15 mouse cellular contexts compared by ENCODE assay signal in genomic region chr15:10628131-10628979, GRCm38 (mm10).
DNase-seq lines count a peak whose midpoint lies in the region; ATAC-seq lines count a peak whose summit lies in the region.
"Had no signal": no experiment of that assay in that cellular context is flagged by ENCODE, and none has a peak within 500 bp of the region (broad histone marks: within the 10 kb centered on the region; RNA-seq: fewer than 3 reads in every experiment).

No protein-coding gene starts in this region.

- no peak overlapping the region for H3K4me2 ChIP-seq in kidney, embryonic 15.5 days
- no peak overlapping the region for H3K4me2 ChIP-seq in embryonic facial prominence, embryonic 11.5 days (ENCODE audit: low read depth, low read length)
- H3K4me2 ChIP-seq in limb, embryonic 12.5 days, result peak overlapping the region; percentile 37
- H3K4me2 ChIP-seq: heart, embryonic 11.5 days; intestine, embryonic 15.5 days had no signal

- ATAC-seq in kidney, embryonic 15.5 days (replicated peaks; ENCODE audit: low FRiP score), result no peak
- ATAC-seq in embryonic facial prominence, embryonic 11.5 days (replicated peaks; ENCODE audit: insufficient number of reproducible peaks, low FRiP score, low TSS enrichment, low read depth), result peak; percentile 71
- peak; percentile 64; the same call in 1 of the 2 replicates for ATAC-seq in limb, embryonic 12.5 days (ENCODE audit: insufficient number of reproducible peaks, insufficient read depth, low FRiP score, low TSS enrichment, low read depth)
- ATAC-seq: CD4-positive, CD25-positive, alpha-beta regulatory T cell, adult 4 months; intestine, embryonic 15.5 days had no signal

- H3K9me3 ChIP-seq in kidney, embryonic 15.5 days (replicated peaks), result no peaks in the 10 kb centered on the region
- no peaks in the 10 kb centered on the region for H3K9me3 ChIP-seq in embryonic facial prominence, embryonic 11.5 days (replicated peaks; ENCODE audit: control insufficient read depth, low read length)
- H3K9me3 ChIP-seq in limb, embryonic 12.5 days, result no peaks in the 10 kb centered on the region
- H3K9me3 ChIP-seq: intestine, embryonic 15.5 days; midbrain, embryonic 10.5 days had no signal

- peak overlapping the region; percentile 52; the same call in 1 of the 2 replicates for H3K27ac ChIP-seq in kidney, embryonic 15.5 days
- peak overlapping the region; percentile 43 for H3K27ac ChIP-seq in embryonic facial prominence, embryonic 11.5 days (replicated peaks; ENCODE audit: low read depth, low read length)
- peak overlapping the region; percentile 96 for H3K27ac ChIP-seq in limb, embryonic 12.5 days
- H3K27ac ChIP-seq: intestine, embryonic 15.5 days; midbrain, embryonic 10.5 days had no signal

- H3K9ac ChIP-seq in kidney, embryonic 15.5 days, result no peak overlapping the region
- no peak overlapping the region for H3K9ac ChIP-seq in embryonic facial prominence, embryonic 11.5 days (replicated peaks; ENCODE audit: low read length)
- H3K9ac ChIP-seq in limb, embryonic 12.5 days (replicated peaks), result no peak overlapping the region
- H3K9ac ChIP-seq: intestine, embryonic 15.5 days had no signal

- DNase-seq in kidney, adult 9 months, result no peak
- DNase-seq in NIH3T3 (ENCODE audit: low read depth), result peak; percentile 48
- peak; percentile 91 for DNase-seq in embryonic facial prominence, embryonic 11.5 days (ENCODE audit: low spot score)
- no peak for DNase-seq in MN1 (ENCODE audit: low spot score)
- no peak for DNase-seq in thymus, postnatal 0 days (ENCODE audit: low spot score)
- DNase-seq: heart, postnatal 36 days; kidney, postnatal 25 days; lung, adult 2 months; right cerebral cortex, postnatal 14 days had no signal

- peaks cover 37% of the 10 kb centered on the region for H3K4me1 ChIP-seq in kidney, embryonic 15.5 days
- H3K4me1 ChIP-seq in embryonic facial prominence, embryonic 11.5 days (ENCODE audit: control insufficient read depth, insufficient read depth, low read length), result no peaks in the 10 kb centered on the region
- peaks cover 67% of the 10 kb centered on the region for H3K4me1 ChIP-seq in limb, embryonic 12.5 days (replicated peaks)
- H3K4me1 ChIP-seq: intestine, embryonic 15.5 days had no signal

- H3K27me3 ChIP-seq in kidney, embryonic 15.5 days, result no peaks in the 10 kb centered on the region
- H3K27me3 ChIP-seq in embryonic facial prominence, embryonic 11.5 days (ENCODE audit: control insufficient read depth, insufficient read depth, low read length), result no peaks in the 10 kb centered on the region
- no peaks in the 10 kb centered on the region for H3K27me3 ChIP-seq in limb, embryonic 12.5 days
- H3K27me3 ChIP-seq: intestine, embryonic 15.5 days had no signal

- peaks cover 27% of the 10 kb centered on the region for H3K36me3 ChIP-seq in kidney, embryonic 15.5 days
- no peaks in the 10 kb centered on the region for H3K36me3 ChIP-seq in embryonic facial prominence, embryonic 11.5 days (replicated peaks; ENCODE audit: control insufficient read depth, insufficient read depth, low read depth, low read length)
- H3K36me3 ChIP-seq in limb, embryonic 12.5 days, result peaks cover 15% of the 10 kb centered on the region
- H3K36me3 ChIP-seq: intestine, embryonic 15.5 days had no signal

- WGBS in kidney, embryonic 15.5 days, result 73% methylated on average over 16 of the region's 16 CpGs
- WGBS in embryonic facial prominence, embryonic 11.5 days, result 30% methylated on average over 16 of the region's 16 CpGs
- WGBS in limb, embryonic 12.5 days, result 17% methylated on average over 16 of the region's 16 CpGs

- no peak overlapping the region for H3K4me3 ChIP-seq in kidney, embryonic 15.5 days (replicated peaks)
- no peak overlapping the region for H3K4me3 ChIP-seq in embryonic facial prominence, embryonic 11.5 days (ENCODE audit: low read depth, low read length)
- no peak overlapping the region for H3K4me3 ChIP-seq in limb, embryonic 12.5 days (replicated peaks)
- H3K4me3 ChIP-seq: intestine, embryonic 15.5 days; midbrain, embryonic 10.5 days had no signal

Comparison
In these comparisons a context has a peak if more than half of its experiments do, and no peak if none do; other contexts are left out.
1. H3K27ac ChIP-seq: peak in every context shown above with its lines; median percentile 96 in limb, embryonic 12.5 days; 52 in kidney, embryonic 15.5 days; 43 in embryonic facial prominence, embryonic 11.5 days.
2. DNase-seq: peak in NIH3T3 (single experiment) and embryonic facial prominence, embryonic 11.5 days (single experiment); none in kidney, adult 9 months (single experiment), MN1 (single experiment) and thymus, postnatal 0 days (single experiment).